Mouse (Mus musculus) skeletal muscle tissue, postnatal 0 days (tissue): Measurements from ENCODE around the gene Rras2. TPM values are rescaled to one million over a fixed set of nuclear protein-coding genes. Genes with fewer than 3 reads are reported as not detected.

Source experiments
- polyA plus RNA-seq: library from polyadenylated mRNA; unstranded; fragments of >200 nt; fragmentation: Nextera tagmentation; extraction: Ambion mirVana; gene quantifications from 2 replicates; pipeline ENCODE4 v1.2.1, GENCODE M21; 2015

Gene Rras2
- polyA plus RNA-seq: 25.0 and 30.3 TPM in 2 replicates

GRCm38 (mm10) chr7:114117444-114117905 lies at the start of gene Rras2:
Gene Rras2 (minus strand): TSS chr7:114117781.

Other genes starting within 250 kb of the Rras2 start
- 47.8 and 54.1 TPM in 2 replicates for gene Copb1, start 136.9 kb upstream of the Rras2 start, polyA plus RNA-seq
- gene Psma1, start 158.3 kb upstream of the Rras2 start, polyA plus RNA-seq: 227 and 243 TPM in 2 replicates